Mouse (Mus musculus) ovary, postnatal 10 days (tissue): ENCODE results near the gene Cyp8b1.

Experiments
- DNase-seq: peaks from one replicate; pipeline ENCODE4 v3.0.0; 2022; ENCODE audit warnings: low spot score

The Cyp8b1 gene

GRCm38 (mm10) chr9:121916102-121916501 is at the start of gene Cyp8b1:
Gene Cyp8b1 (minus strand): TSS chr9:121916305.
- DNase-seq: no peak

- DNase-seq: no peak
Observed at GRCm38 (mm10) chr9:121964941-121965340, 48.8 kb upstream of the Cyp8b1 start.

- DNase-seq: no peak
Observed at GRCm38 (mm10) chr9:121959966-121960635, 44.0 kb upstream of the Cyp8b1 start.

- no peak for DNase-seq
Observed at GRCm38 (mm10) chr9:121952596-121952995, 36.5 kb upstream of the Cyp8b1 start.

- DNase-seq: no peak
Observed at GRCm38 (mm10) chr9:121951114-121951423, 35.0 kb upstream of the Cyp8b1 start.

- DNase-seq: peak; percentile 92
Observed at GRCm38 (mm10) chr9:121950418-121951113, 34.5 kb upstream of the Cyp8b1 start, which contains the start of gene Fam198a. Gene Fam198a (plus strand): TSS chr9:121950988.

- no peak for DNase-seq
Observed at GRCm38 (mm10) chr9:121948431-121948830, 32.3 kb upstream of the Cyp8b1 start.

GRCm38 (mm10) chr9:121947784-121948183 is 31.7 kb upstream of the Cyp8b1 start:
- no peak for DNase-seq

- no peak for DNase-seq
Observed at GRCm38 (mm10) chr9:121943628-121944027, 27.5 kb upstream of the Cyp8b1 start.

- DNase-seq: no peak
Observed at GRCm38 (mm10) chr9:121943005-121943404, 26.9 kb upstream of the Cyp8b1 start.

GRCm38 (mm10) chr9:121937944-121938355 is 21.8 kb upstream of the Cyp8b1 start:
- DNase-seq: no peak

GRCm38 (mm10) chr9:121937451-121937864 is 21.4 kb upstream of the Cyp8b1 start:
- DNase-seq: no peak

GRCm38 (mm10) chr9:121936952-121937351 is 20.8 kb upstream of the Cyp8b1 start:
- DNase-seq: no peak

GRCm38 (mm10) chr9:121934856-121935255 is 18.8 kb upstream of the Cyp8b1 start:
- DNase-seq: no peak

GRCm38 (mm10) chr9:121928498-121928897 is 12.4 kb upstream of the Cyp8b1 start:
- no peak for DNase-seq

- no peak for DNase-seq
Observed at GRCm38 (mm10) chr9:121927721-121928120, 11.6 kb upstream of the Cyp8b1 start.

GRCm38 (mm10) chr9:121926634-121927405 is 10.7 kb upstream of the Cyp8b1 start:
- no peak for DNase-seq

GRCm38 (mm10) chr9:121925959-121926358 is 9.9 kb upstream of the Cyp8b1 start:
- DNase-seq: no peak

GRCm38 (mm10) chr9:121924901-121925560 is 8.9 kb upstream of the Cyp8b1 start:
- no peak for DNase-seq

- DNase-seq: no peak
Observed at GRCm38 (mm10) chr9:121923906-121924305, 7.8 kb upstream of the Cyp8b1 start.

GRCm38 (mm10) chr9:121923443-121923842 is 7.3 kb upstream of the Cyp8b1 start:
- no peak for DNase-seq

GRCm38 (mm10) chr9:121919027-121919501 is 3.0 kb upstream of the Cyp8b1 start:
- DNase-seq: no peak
